Mouse (Mus musculus) hindbrain, embryonic 16.5 days (tissue): ENCODE measurements around the gene Glrx. TPM values are rescaled to one million over a fixed set of nuclear protein-coding genes. Genes with fewer than 3 reads are reported as not detected.

Source experiments
- ATAC-seq: fragments of 200-750 bp; cut with Nextera tagmentation; 2 replicates; pipeline ENCODE4 v1.8.0; 2017; ENCODE audit warnings: moderate TSS enrichment, moderate library complexity
- H3K27ac ChIP-seq: fragments of 300-500 bp; sonication (generic); 2 replicates; pipeline ENCODE4 v1.5.1; 2014; ENCODE audit warnings: low read depth, mild to moderate bottlenecking, control low read depth, low read length, moderate library complexity
- H3K27me3 ChIP-seq: fragments of 300-500 bp; sonication (generic); replicated peaks from 2 replicates; pipeline ENCODE4 v1.6.1; 2014; ENCODE audit warnings: low read length; ENCODE audit not compliant: control insufficient read depth, insufficient read depth
- H3K36me3 ChIP-seq: fragments of 300-500 bp; sonication (generic); 2 replicates; pipeline ENCODE4 v1.6.1; 2014; ENCODE audit warnings: mild to moderate bottlenecking, low read length, moderate library complexity, mixed read lengths; ENCODE audit not compliant: control insufficient read depth, insufficient read depth
- H3K4me1 ChIP-seq: fragments of 300-500 bp; sonication (generic); 2 replicates; pipeline ENCODE4 v1.6.1; 2014; ENCODE audit warnings: low read depth, low read length; ENCODE audit not compliant: control insufficient read depth, insufficient read depth
- H3K4me2 ChIP-seq: fragments of 300-500 bp; sonication (generic); 2 replicates; pipeline ENCODE4 v1.6.1; 2014; ENCODE audit warnings: mild to moderate bottlenecking, low read length, control low read depth, moderate library complexity
- H3K4me3 ChIP-seq: fragments of 300-500 bp; sonication (generic); 2 replicates; pipeline ENCODE4 v1.5.1; 2014; ENCODE audit warnings: mild to moderate bottlenecking, low read length, control low read depth, moderate library complexity
- H3K9ac ChIP-seq: fragments of 300-500 bp; sonication (generic); 2 replicates; pipeline ENCODE4 v1.6.1; 2014; ENCODE audit warnings: low read depth, mild to moderate bottlenecking, control low read depth, low read length, moderate library complexity
- H3K9me3 ChIP-seq: fragments of 300-500 bp; sonication (generic); 2 replicates; pipeline ENCODE4 v1.6.1; 2014; ENCODE audit warnings: mild to moderate bottlenecking, low read length, moderate library complexity; ENCODE audit not compliant: control insufficient read depth
- WGBS: fragments of 180-500 bp; shearing (Covaris S2); extraction: QIAGEN DNeasy Blood & Tissue Kit; methylation state at CpG from one replicate; pipeline ENCODE4 v1.1.7; 2014; 5-methylcytosine and 5-hydroxymethylcytosine counted together
- polyA plus RNA-seq: library from polyadenylated mRNA; unstranded; fragments of >200 nt; fragmentation: Nextera tagmentation; extraction: Ambion mirVana; gene quantifications from 2 replicates; pipeline ENCODE4 v1.2.1, GENCODE M21; 2015

The Glrx gene
- polyA plus RNA-seq, 1 experiment from 2014 or later, result 91.4 TPM

- 80% methylated on average over 6 of the region's 6 CpGs for WGBS
Observed at GRCm38 (mm10) chr13:75831710-75832109, 8.0 kb upstream of the Glrx start.

GRCm38 (mm10) chr13:75832697-75833096 lies 7.0 kb upstream of the Glrx start:
- Histone ChIP-seq H3K9ac (no peak overlapping the region), H3K27ac (no peak overlapping the region), H3K4me2 (no peak overlapping the region), H3K9me3 (no peaks in the 10 kb centered on the region), H3K4me3 (no peak overlapping the region), H3K36me3 (no peaks in the 10 kb centered on the region), H3K27me3 (no peaks in the 10 kb centered on the region), H3K4me1 (no peaks in the 10 kb centered on the region)
- ATAC-seq, result no peak

More at GRCm38 (mm10) chr13:75831710-75832109, 8.0 kb upstream of the Glrx start:
- Histone ChIP-seq H3K36me3 (no peaks in the 10 kb centered on the region), H3K4me1 (no peaks in the 10 kb centered on the region), H3K27ac (no peak overlapping the region), H3K4me2 (no peak overlapping the region), H3K27me3 (no peaks in the 10 kb centered on the region), H3K9ac (no peak overlapping the region), H3K9me3 (no peaks in the 10 kb centered on the region), H3K4me3 (no peak overlapping the region)
- no peak for ATAC-seq

- H3K27me3 ChIP-seq, result no peaks in the 10 kb centered on the region
- H3K4me2 ChIP-seq, result no peak overlapping the region
- no peak overlapping the region for H3K4me3 ChIP-seq
- H3K9ac ChIP-seq, result no peak overlapping the region
- no peaks in the 10 kb centered on the region for H3K36me3 ChIP-seq
- no peak overlapping the region for H3K27ac ChIP-seq
- no peak; the same call in 1 of the 2 replicates for ATAC-seq
- H3K9me3 ChIP-seq, result no peaks in the 10 kb centered on the region
- no peaks in the 10 kb centered on the region for H3K4me1 ChIP-seq
Observed at GRCm38 (mm10) chr13:75833499-75833898, 6.2 kb upstream of the Glrx start.

- Histone ChIP-seq H3K27ac (no peak overlapping the region), H3K9me3 (no peaks in the 10 kb centered on the region), H3K4me2 (no peak overlapping the region), H3K9ac (no peak overlapping the region), H3K27me3 (no peaks in the 10 kb centered on the region), H3K4me3 (no peak overlapping the region), H3K36me3 (no peaks in the 10 kb centered on the region), H3K4me1 (peaks cover 7% of the 10 kb centered on the region)
- 76% methylated on average over 2 of the region's 2 CpGs for WGBS
- ATAC-seq, result no peak
Observed at GRCm38 (mm10) chr13:75835461-75835860, 4.2 kb upstream of the Glrx start.

GRCm38 (mm10) chr13:75838506-75838905 lies 1.2 kb upstream of the Glrx start:
- no peak overlapping the region for H3K27ac ChIP-seq
- ATAC-seq, result no peak
- no peaks in the 10 kb centered on the region for H3K36me3 ChIP-seq
- peaks cover 23% of the 10 kb centered on the region for H3K4me1 ChIP-seq
- no peaks in the 10 kb centered on the region for H3K27me3 ChIP-seq
- H3K4me2 ChIP-seq, result no peak overlapping the region
- H3K9ac ChIP-seq, result no peak overlapping the region
- H3K4me3 ChIP-seq, result no peak overlapping the region
- H3K9me3 ChIP-seq, result no peaks in the 10 kb centered on the region
- 97% methylated on average over 4 of the region's 4 CpGs for WGBS

- Histone ChIP-seq H3K27ac (peak overlapping the region; percentile 85), H3K4me2 (peak overlapping the region; percentile 77), H3K4me3 (peak overlapping the region; percentile 47), H3K27me3 (no peaks in the 10 kb centered on the region), H3K9ac (peak overlapping the region; percentile 61), H3K36me3 (no peaks in the 10 kb centered on the region), H3K4me1 (peaks cover 23% of the 10 kb centered on the region), H3K9me3 (no peaks in the 10 kb centered on the region)
- whole genome bisulfite sequencing, result 40% methylated on average over 6 of the region's 6 CpGs
- ATAC-seq, result 0 out of 2 replicates have a peak, but pooled peaks have one; percentile 3
Observed at GRCm38 (mm10) chr13:75840752-75841285, 1.2 kb downstream of the Glrx start.

- Histone ChIP-seq H3K4me3 (peak overlapping the region; percentile 47), H3K4me1 (peaks cover 23% of the 10 kb centered on the region), H3K27me3 (no peaks in the 10 kb centered on the region), H3K4me2 (peak overlapping the region; percentile 77), H3K36me3 (no peaks in the 10 kb centered on the region), H3K9ac (no peak overlapping the region), H3K27ac (no peak overlapping the region), H3K9me3 (no peaks in the 10 kb centered on the region)
- WGBS, result 78% methylated on average over 3 of the region's 3 CpGs
- ATAC-seq, result no peak
Observed at GRCm38 (mm10) chr13:75841950-75842349, 2.3 kb downstream of the Glrx start.

- Histone ChIP-seq H3K36me3 (no peaks in the 10 kb centered on the region), H3K27me3 (no peaks in the 10 kb centered on the region), H3K4me2 (no peak overlapping the region), H3K27ac (no peak overlapping the region), H3K9me3 (no peaks in the 10 kb centered on the region), H3K9ac (no peak overlapping the region), H3K4me3 (no peak overlapping the region), H3K4me1 (peaks cover 23% of the 10 kb centered on the region)
- WGBS, result 92% methylated on average over 5 of the region's 5 CpGs
- ATAC-seq, result no peak
Observed at GRCm38 (mm10) chr13:75843331-75843730, 3.7 kb downstream of the Glrx start.

- no peak for ATAC-seq
- WGBS, result 86% methylated on average over 8 of the region's 8 CpGs
- Histone ChIP-seq H3K4me3 (no peak overlapping the region), H3K4me1 (peaks cover 21% of the 10 kb centered on the region), H3K9me3 (no peaks in the 10 kb centered on the region), H3K4me2 (no peak overlapping the region), H3K27ac (no peak overlapping the region), H3K27me3 (no peaks in the 10 kb centered on the region), H3K9ac (no peak overlapping the region), H3K36me3 (no peaks in the 10 kb centered on the region)
Observed at GRCm38 (mm10) chr13:75843993-75844683, 4.5 kb downstream of the Glrx start.
